Mouse (Mus musculus) liver, postnatal 0 days (tissue): ENCODE results near the gene Pamr1.

Experiments
- CTCF ChIP-seq: sonication (generic); IDR thresholded peaks from 2 replicates; pipeline ENCODE4 v1.5.1; 2016; ENCODE audit warnings: antibody characterized with exemption, low read depth
- EP300 ChIP-seq: IDR thresholded peaks from 2 replicates; pipeline ENCODE4 v1.6.1; 2016; ENCODE audit warnings: antibody characterized with exemption, low read depth, mild to moderate bottlenecking

GRCm38 (mm10) chr2:102634010-102634409 lies 84.2 kb downstream of the Pamr1 start:
- no peak for TF ChIP-seq CTCF
- no peak for TF ChIP-seq EP300
